Mouse (Mus musculus): ENCODE measurements at regions not wholly inside any gene's neighbourhood (a gene's known extent, or its start where the extent isn't known, plus 50 kb on each side); places are given as distances from the start of the nearest gene placed in this dataset.
A peak's percentile ranks its signal among the peaks of the same experiment; 100 is the strongest.

GRCm38 (mm10) chr4:48779202-48779905 is 116.0 kb downstream of the Cavin4 start:
- Histone ChIP-seq H3K4me2 (replicated peaks; ENCODE audit: low read depth) (no peak overlapping the region), H3K36me3 (ENCODE audit: control insufficient read depth, insufficient read depth) (no peaks in the 10 kb centered on the region), H3K9me3 (ENCODE audit: control insufficient read depth) (no peaks in the 10 kb centered on the region), H3K9ac (ENCODE audit: low read depth, low read length) (no peak overlapping the region), H3K27me3 (replicated peaks; ENCODE audit: control insufficient read depth, insufficient read depth, low read length) (no peaks in the 10 kb centered on the region), H3K27ac (ENCODE audit: low read depth, low read length) (no peak overlapping the region), H3K4me3 (ENCODE audit: low read depth, low read length) (no peak overlapping the region), H3K4me1 (replicated peaks; ENCODE audit: control insufficient read depth, insufficient read depth, low read length) (no peaks in the 10 kb centered on the region)
- no peak for ATAC-seq
- TF ChIP-seq CTCF (IDR thresholded peaks at IDR 0.05; ENCODE audit: low read depth): peak; percentile 86
- 69% methylated on average over 12 of the region's 12 CpGs for WGBS

GRCm38 (mm10) chr4:48779955-48780354 is 116.6 kb downstream of the Cavin4 start:
- ATAC-seq: no peak
- WGBS: 79% methylated on average over 2 of the region's 2 CpGs
- H3K27ac ChIP-seq (ENCODE audit: low read depth, low read length): no peak overlapping the region
- no peak overlapping the region for H3K4me2 ChIP-seq (replicated peaks; ENCODE audit: low read depth)
- no peak overlapping the region for H3K9ac ChIP-seq (ENCODE audit: low read depth, low read length)
- no peaks in the 10 kb centered on the region for H3K9me3 ChIP-seq (ENCODE audit: control insufficient read depth)
- H3K4me3 ChIP-seq (ENCODE audit: low read depth, low read length): no peak overlapping the region
- H3K4me1 ChIP-seq (replicated peaks; ENCODE audit: control insufficient read depth, insufficient read depth, low read length): no peaks in the 10 kb centered on the region
- no peaks in the 10 kb centered on the region for H3K36me3 ChIP-seq (ENCODE audit: control insufficient read depth, insufficient read depth)
- H3K27me3 ChIP-seq (replicated peaks; ENCODE audit: control insufficient read depth, insufficient read depth, low read length): no peaks in the 10 kb centered on the region
- TF ChIP-seq CTCF (IDR thresholded peaks at IDR 0.05; ENCODE audit: low read depth): no peak

- Histone ChIP-seq H3K4me2 (replicated peaks; ENCODE audit: low read depth) (no peak overlapping the region), H3K36me3 (ENCODE audit: control insufficient read depth, insufficient read depth) (no peaks in the 10 kb centered on the region), H3K4me3 (ENCODE audit: low read depth, low read length) (no peak overlapping the region), H3K9ac (ENCODE audit: low read depth, low read length) (no peak overlapping the region), H3K27me3 (replicated peaks; ENCODE audit: control insufficient read depth, insufficient read depth, low read length) (no peaks in the 10 kb centered on the region), H3K4me1 (replicated peaks; ENCODE audit: control insufficient read depth, insufficient read depth, low read length) (no peaks in the 10 kb centered on the region), H3K27ac (ENCODE audit: low read depth, low read length) (no peak overlapping the region), H3K9me3 (ENCODE audit: control insufficient read depth) (no peaks in the 10 kb centered on the region)
- no peak for ATAC-seq
- no peak for TF ChIP-seq CTCF (IDR thresholded peaks at IDR 0.05; ENCODE audit: low read depth)
- WGBS: 74% methylated on average over 4 of the region's 4 CpGs
Observed at GRCm38 (mm10) chr4:48781099-48781498, 117.8 kb downstream of the Cavin4 start.

GRCm38 (mm10) chr4:48782686-48783085 is 119.4 kb downstream of the Cavin4 start:
- no peak overlapping the region for H3K4me2 ChIP-seq (replicated peaks; ENCODE audit: low read depth)
- H3K27me3 ChIP-seq (replicated peaks; ENCODE audit: control insufficient read depth, insufficient read depth, low read length): no peaks in the 10 kb centered on the region
- no peak overlapping the region for H3K9ac ChIP-seq (ENCODE audit: low read depth, low read length)
- no peak overlapping the region for H3K4me3 ChIP-seq (ENCODE audit: low read depth, low read length)
- no peak for TF ChIP-seq CTCF (IDR thresholded peaks at IDR 0.05; ENCODE audit: low read depth)
- H3K36me3 ChIP-seq (ENCODE audit: control insufficient read depth, insufficient read depth): no peaks in the 10 kb centered on the region
- 73% methylated on average over 3 of the region's 3 CpGs for WGBS
- ATAC-seq: no peak
- no peaks in the 10 kb centered on the region for H3K4me1 ChIP-seq (replicated peaks; ENCODE audit: control insufficient read depth, insufficient read depth, low read length)
- no peak overlapping the region for H3K27ac ChIP-seq (ENCODE audit: low read depth, low read length)
- no peaks in the 10 kb centered on the region for H3K9me3 ChIP-seq (ENCODE audit: control insufficient read depth)

- WGBS: 81% methylated on average over 4 of the region's 4 CpGs
Observed at GRCm38 (mm10) chr4:48791096-48791495, 127.8 kb downstream of the Cavin4 start.

GRCm38 (mm10) chr4:48803777-48804176 is 140.5 kb downstream of the Cavin4 start:
- TF ChIP-seq CTCF (IDR thresholded peaks at IDR 0.05; ENCODE audit: low read depth): no peak
- H3K27me3 ChIP-seq (replicated peaks; ENCODE audit: control insufficient read depth, insufficient read depth, low read length): no peaks in the 10 kb centered on the region
- no peak overlapping the region for H3K27ac ChIP-seq (ENCODE audit: low read depth, low read length)
- H3K36me3 ChIP-seq (ENCODE audit: control insufficient read depth, insufficient read depth): no peaks in the 10 kb centered on the region
- 58% methylated on average over 3 of the region's 3 CpGs for WGBS
- H3K4me1 ChIP-seq (replicated peaks; ENCODE audit: control insufficient read depth, insufficient read depth, low read length): no peaks in the 10 kb centered on the region
- H3K9me3 ChIP-seq (ENCODE audit: control insufficient read depth): no peaks in the 10 kb centered on the region
- ATAC-seq: no peak
- H3K4me3 ChIP-seq (ENCODE audit: low read depth, low read length): no peak overlapping the region
- no peak overlapping the region for H3K4me2 ChIP-seq (replicated peaks; ENCODE audit: low read depth)
- H3K9ac ChIP-seq (ENCODE audit: low read depth, low read length): no peak overlapping the region

More at GRCm38 (mm10) chr4:48791096-48791495, 127.8 kb downstream of the Cavin4 start:
- Histone ChIP-seq H3K9ac (ENCODE audit: low read depth, low read length) (no peak overlapping the region), H3K4me3 (ENCODE audit: low read depth, low read length) (no peak overlapping the region), H3K9me3 (ENCODE audit: control insufficient read depth) (no peaks in the 10 kb centered on the region), H3K4me1 (replicated peaks; ENCODE audit: control insufficient read depth, insufficient read depth, low read length) (no peaks in the 10 kb centered on the region), H3K36me3 (ENCODE audit: control insufficient read depth, insufficient read depth) (no peaks in the 10 kb centered on the region), H3K4me2 (replicated peaks; ENCODE audit: low read depth) (no peak overlapping the region), H3K27ac (ENCODE audit: low read depth, low read length) (no peak overlapping the region), H3K27me3 (replicated peaks; ENCODE audit: control insufficient read depth, insufficient read depth, low read length) (no peaks in the 10 kb centered on the region)
- no peak for ATAC-seq
- TF ChIP-seq CTCF (IDR thresholded peaks at IDR 0.05; ENCODE audit: low read depth): no peak
